Mouse (Mus musculus): ENCODE measurements around the gene Tom1l2.

DNA sequence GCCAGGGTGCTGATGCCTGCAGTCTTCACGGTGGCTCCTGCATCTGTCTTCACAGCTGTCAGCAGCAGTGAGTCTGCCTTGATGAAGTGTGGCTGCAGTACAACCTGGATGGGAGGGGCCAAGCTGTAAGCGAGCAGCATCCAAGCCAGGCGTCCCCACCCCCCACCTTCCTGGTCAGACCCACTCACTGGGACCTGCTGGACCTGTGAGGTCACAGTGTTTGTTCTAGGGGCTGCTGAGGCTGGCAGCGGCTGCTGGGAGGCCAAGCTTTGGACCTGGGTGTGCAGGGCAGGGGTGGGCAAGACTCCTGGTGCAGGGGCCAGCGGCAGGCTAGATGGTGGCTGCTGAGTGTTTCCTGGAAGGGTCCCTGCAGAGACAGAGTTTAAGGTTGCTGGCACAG, 146.5 kb downstream of the Tom1l2 start:
- TF ChIP-seq POLR2A (IDR thresholded peaks at IDR 0.05; ENCODE audit: low read depth, low read length) (no peak), CTCF (conservative IDR thresholded peaks at IDR 0.05; ENCODE audit: insufficient read depth, insufficient read length, low read depth, low read length) (no peak)
